Mouse (Mus musculus) cerebellum, postnatal 14 days (tissue): ENCODE results near the gene Ddc.

Experiments
- DNase-seq, 2 experiments: peaks; one replicate each; pipeline ENCODE4 v3.0.0; 2021; ENCODE audit warnings: mixed read lengths in 2 of 2

Ddc gene

DNA sequence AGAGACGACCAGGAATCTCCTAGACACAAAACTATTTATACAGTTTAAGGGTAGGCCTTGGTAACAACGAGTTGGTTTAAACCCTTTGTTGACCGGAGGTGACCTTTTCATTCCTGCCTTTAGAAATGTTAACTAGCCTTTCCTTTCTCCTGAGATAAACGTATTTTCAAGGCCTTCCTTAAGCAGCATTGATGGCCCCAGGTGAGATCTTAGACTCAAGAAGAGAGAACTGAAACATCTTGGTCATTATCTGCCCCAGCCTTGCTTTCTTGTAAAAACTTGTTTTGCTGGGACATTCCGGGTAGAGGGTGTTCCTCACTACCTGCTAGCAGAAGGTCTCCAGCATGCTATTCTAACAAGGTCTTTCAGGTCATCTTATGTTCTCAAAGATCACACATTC is 7.1 kb upstream of the Ddc start:
- DNase-seq = no peak

- DNase-seq = no peak
These were observed 3.6 kb upstream of the Ddc start for GRCm38 (mm10) chr11:11901509-11901908.

DNA sequence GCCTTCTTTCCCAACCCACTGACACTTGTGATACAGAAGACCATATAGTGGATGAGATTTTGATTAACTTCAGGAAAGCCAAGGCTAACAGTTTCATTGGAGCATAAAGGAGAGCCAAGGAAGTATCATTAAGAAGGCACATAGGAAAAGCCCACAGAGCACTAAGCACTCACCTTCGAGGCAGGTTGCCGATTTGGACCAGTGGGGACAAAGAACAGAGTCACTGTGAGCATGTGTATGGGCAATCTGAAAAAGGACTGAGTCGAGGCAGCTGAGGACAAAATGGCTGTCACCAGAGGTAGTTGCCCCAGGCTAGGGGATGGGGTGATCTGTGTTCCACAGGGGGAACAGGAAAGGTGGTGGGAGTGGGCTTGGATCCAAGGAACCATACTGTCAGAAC is 552 bp upstream of the Ddc start:
- no peak for DNase-seq

- no peak for DNase-seq
These were observed 2.5 kb downstream of the Ddc start for GRCm38 (mm10) chr11:11895479-11895878.

DNA sequence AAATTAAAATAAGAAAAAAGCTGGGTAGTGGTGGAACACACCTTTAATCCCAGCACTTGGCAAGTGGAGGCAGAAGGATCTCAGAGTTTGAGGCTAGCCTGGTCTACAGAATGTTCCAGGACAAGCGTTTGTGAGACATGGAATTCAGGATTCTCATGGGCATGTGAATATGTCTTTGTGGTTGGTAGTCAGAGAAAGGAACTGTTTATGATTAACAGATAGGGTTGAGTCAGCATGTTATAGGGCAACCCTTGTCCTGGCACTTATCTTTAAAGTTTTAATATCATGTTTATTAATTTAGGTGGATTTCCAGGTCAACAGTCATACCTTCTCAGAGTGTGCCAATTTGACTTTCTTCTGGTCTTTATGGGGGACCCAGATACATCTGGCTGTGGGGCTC is 4.2 kb downstream of the Ddc start:
- DNase-seq = no peak

GRCm38 (mm10) chr11:11892993-11893602 is 4.8 kb downstream of the Ddc start:
- no peak for DNase-seq

DNA sequence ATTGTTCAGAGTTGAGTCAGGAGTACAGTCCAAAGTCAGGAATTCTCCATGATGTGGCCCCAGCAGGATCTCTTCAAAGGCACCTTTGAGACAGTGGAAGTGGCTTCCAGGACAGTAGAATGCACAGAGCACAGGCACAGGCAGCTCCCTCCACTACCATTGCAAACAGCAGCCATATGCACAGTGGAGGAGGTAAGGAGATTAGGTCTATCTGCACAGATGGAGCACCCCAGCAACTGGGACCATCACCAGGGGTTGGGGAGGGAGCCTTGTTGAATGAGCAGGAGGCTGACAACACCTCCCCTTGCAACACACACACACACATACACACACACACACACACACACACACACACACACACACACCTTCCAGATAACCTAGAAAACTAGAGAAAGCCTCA is 6.1 kb downstream of the Ddc start:
- no peak for DNase-seq

GRCm38 (mm10) chr11:11890139-11890741 is 7.7 kb downstream of the Ddc start:
- no peak for DNase-seq

- DNase-seq = no peak
These were observed 9.2 kb downstream of the Ddc start for GRCm38 (mm10) chr11:11888727-11889126.

DNA sequence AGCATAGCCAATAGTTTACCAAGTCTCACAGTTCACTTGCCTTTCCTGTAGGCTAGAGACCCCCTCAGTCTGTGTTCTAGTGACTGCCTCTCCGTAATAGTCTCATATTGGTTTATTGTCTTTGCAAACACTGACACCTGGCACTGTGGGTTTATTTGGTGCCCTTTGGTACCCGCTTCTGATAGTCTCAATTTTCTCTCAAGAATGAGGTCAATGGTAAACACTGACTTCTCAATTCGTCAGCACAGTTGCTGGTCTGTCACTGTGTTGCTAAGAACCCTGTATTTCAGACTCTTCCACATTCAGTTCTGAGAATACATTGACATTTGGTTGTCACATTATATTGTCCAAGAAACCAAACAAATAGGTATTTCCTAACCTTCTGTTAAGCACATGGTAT is 9.9 kb downstream of the Ddc start:
- no peak for DNase-seq

- DNase-seq = no peak
These were observed 11.4 kb downstream of the Ddc start for GRCm38 (mm10) chr11:11886403-11886998.

- DNase-seq = no peak
These were observed 12.0 kb downstream of the Ddc start for GRCm38 (mm10) chr11:11885921-11886320.

DNA sequence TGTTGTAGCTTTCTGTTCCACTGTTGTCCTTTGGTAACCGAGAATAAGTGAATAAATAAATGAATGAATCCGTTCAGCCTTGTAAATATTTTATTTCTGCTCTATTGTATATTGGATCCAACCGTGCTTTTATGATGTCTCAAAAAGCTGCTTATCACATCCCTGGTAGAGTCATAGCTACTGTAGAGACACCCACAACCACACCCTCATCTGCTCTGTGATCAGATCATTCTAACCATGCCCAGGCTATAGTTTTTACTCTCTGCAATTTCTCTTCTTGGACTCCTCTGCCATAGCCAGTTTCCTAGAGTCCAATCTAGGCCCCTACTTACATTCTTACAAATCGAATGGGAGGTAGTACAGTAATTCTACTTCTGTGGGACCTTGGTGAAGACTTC is 12.7 kb downstream of the Ddc start:
- no peak for DNase-seq

GRCm38 (mm10) chr11:11884533-11885245 is 13.3 kb downstream of the Ddc start:
- DNase-seq = no peak

GRCm38 (mm10) chr11:11881783-11882155 is 16.2 kb downstream of the Ddc start:
- no peak for DNase-seq

GRCm38 (mm10) chr11:11881026-11881782 is 16.7 kb downstream of the Ddc start:
- DNase-seq = no peak

DNA sequence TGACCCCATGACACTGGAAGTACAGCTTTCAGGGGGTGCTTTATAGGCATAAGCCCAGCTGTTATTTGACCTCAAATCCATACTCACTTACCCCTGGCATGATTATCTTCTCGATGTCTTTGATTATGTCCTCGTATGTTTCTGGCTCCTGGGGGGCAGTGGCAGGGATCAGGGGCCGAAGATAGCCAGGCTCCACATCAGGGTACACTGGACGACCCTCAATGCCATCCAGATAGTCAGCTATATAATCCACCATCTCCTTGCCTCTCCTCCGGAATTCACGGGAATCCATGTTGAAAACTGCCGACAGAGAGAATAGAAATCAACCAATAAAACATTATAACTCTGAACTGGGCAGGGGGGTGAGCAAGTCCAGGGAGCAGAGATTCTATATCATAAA is 17.6 kb downstream of the Ddc start:
- DNase-seq = no peak

- DNase-seq = no peak
These were observed 18.3 kb downstream of the Ddc start for GRCm38 (mm10) chr11:11879699-11880002.

- no peak for DNase-seq
These were observed 18.8 kb downstream of the Ddc start for GRCm38 (mm10) chr11:11878981-11879698.

DNA sequence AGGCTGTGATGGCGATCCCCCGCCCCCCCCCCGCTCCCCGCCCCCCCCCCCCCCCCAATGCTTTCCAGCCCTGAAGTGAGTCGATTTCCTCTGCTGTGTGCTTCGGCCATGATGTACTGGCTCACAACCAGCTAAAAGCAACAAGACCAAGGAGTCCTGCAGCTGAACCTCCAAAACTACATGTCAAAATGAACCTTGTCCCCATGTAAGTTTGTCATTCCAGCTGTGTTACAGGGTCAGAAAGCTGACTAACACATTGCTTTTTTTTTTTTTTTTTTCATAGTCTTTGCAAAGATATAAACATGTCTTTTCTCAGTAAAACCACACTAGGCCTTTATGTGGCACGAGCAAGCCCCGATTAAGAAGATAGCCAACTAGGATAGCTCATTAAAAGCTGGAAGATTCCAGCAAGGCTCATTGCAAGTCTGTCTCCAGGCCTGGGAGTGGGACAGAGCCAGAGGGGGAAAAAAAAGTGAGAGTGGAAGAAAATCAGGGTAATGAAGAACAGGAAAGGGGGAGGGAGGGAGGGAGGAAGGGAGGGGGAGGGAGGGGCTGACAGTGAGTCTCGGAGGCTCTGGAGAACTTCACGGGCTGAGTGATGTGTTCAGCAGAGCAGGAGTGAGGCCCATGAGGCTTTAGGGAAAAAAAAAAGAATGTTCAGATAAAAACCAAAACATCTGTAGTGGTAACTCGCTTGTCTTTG is 19.5 kb downstream of the Ddc start:
- no peak for DNase-seq

DNA sequence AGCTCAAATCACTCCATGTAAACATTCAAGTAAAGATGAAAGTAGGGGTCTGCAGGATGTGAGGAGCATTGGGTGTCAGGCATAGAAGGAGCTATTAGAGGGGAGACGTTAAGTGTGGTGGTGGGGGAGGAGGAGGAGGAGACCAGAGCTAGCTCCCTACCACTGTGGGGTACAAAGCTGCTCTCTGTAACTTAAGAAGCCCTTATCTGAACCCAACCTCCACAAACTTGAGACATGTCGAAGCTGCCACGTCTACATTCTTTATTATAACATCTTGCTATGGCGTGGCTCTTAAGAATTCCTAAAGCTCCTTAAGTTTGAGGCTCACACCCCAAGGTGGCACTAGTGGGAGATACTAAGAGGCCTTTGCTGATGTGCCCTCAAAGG is 20.1 kb downstream of the Ddc start:
- no peak for DNase-seq

DNA sequence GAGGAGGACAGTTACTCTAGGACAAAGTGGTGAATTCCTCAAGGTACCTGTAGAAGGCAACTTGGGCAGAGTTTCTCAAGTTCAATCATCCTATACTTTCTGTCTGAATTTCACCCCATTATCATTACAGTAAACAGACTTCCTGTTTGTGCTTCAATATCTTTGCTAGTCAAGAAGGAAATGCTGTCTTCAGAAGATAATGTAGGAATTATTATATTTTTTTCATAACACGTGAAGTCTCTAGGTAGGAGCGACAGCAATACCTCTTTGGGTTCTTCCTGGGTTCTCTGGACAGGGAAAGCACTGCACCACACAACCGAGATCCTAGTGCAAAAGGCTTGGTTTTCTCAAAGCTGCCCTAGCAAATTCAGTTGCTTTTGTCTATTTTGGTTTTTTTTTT is 21.6 kb downstream of the Ddc start:
- DNase-seq = no peak
